Mouse (Mus musculus) megakaryocyte, embryonic 14.5 days (primary cell): ENCODE results near the gene Huwe1.

Source experiments
- FLI1 ChIP-seq: IDR thresholded peaks from 2 replicates; pipeline ENCODE4 v1.6.1; 2012; ENCODE audit warnings: low read length, inconsistent platforms, mixed read lengths
- GATA1 ChIP-seq: IDR thresholded peaks from 3 replicates; pipeline ENCODE4 v1.6.1; 2012; ENCODE audit warnings: mixed read lengths, low read length, inconsistent platforms, borderline replicate concordance

DNA sequence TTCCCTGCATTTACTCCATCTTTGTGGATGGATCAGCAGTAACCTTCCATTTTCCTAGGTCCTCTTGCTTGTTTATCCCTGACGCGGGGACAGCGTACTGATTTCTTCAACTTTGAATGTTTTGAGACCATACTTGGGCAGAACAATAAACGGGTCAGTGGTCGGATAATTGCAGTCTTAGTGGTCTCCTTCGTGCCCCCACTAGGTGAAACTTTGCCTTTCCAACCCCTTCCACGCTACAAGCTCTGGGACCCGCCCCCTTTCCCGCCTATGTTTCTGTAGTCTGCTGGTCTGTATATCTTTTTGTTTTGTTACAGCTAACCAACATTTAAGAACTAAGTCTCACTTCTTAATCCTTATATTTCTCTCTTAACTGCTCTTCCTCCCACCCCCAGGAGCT lies 3.8 kb downstream of the Huwe1 start:
- TF ChIP-seq GATA1: no peak
- no peak for TF ChIP-seq FLI1
